Mouse (Mus musculus) MEL-GATA-1-ER (cell line): ENCODE measurements around the gene Gm15448.
"Not testable (repeated sequence)": the region's sequence is repeated elsewhere in the genome, so short reads cannot be mapped to it uniquely, and the experiment has no call there.

ENCODE experiments used
- DNase-seq: peaks from one replicate; pipeline ENCODE4 v3.0.0-alpha.2; 2012; ENCODE audit warnings: low read depth; ENCODE audit errors: extremely low read depth

Gm15448 gene

GRCm38 (mm10) chr7:3825599-3825998 is at the start of gene Gm15448:
Gene Gm15448 (minus strand): TSS chr7:3825687.
- not testable (repeated sequence) for DNase-seq

DNA sequence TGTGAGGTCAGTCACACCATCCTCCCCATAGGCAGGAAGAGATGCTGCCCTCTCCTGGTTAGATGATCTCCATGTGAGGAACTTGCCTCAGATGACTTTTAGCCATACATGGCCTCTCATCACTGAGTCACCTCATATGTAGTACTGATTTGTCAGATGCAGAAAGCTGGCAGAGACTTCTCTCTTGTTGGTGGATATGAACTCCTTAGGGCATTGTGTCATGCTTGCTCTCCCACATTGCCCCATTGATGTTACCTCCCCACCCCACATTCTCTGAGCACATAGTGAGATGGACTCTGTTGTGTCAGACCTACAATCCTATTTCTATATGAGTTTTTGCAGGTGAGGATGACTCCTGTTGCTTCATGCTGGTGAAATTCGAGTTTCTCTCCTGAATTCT is 49.5 kb upstream of the Gm15448 start:
- not testable (repeated sequence) for DNase-seq

DNA sequence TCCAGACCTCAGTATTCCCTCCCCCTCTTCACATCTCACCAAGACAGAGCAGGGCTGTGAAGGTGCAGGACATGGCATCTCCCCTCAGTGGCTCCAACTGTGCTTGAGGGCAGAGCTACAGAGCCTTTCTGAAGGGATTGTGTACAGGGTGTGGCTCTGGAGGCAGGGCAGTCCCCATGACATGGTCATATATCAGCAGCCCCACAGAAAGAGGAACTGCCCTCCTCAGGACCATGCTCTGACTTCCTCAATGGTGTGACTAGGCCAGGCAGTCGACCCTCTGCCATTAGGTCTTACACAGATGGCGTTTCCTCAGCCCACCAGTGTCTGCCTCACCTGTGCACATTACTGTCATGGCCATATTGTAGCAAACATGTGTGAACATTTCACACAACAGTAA is 19.5 kb upstream of the Gm15448 start, which contains the start of gene Pira2:
Pira2 (minus strand) TSS at position 101 of the 400 bp plus-strand sequence.
- not testable (repeated sequence) for DNase-seq

- DNase-seq = not testable (repeated sequence)
Measured at GRCm38 (mm10) chr7:3837854-3838253, 12.4 kb upstream of the Gm15448 start.

DNA sequence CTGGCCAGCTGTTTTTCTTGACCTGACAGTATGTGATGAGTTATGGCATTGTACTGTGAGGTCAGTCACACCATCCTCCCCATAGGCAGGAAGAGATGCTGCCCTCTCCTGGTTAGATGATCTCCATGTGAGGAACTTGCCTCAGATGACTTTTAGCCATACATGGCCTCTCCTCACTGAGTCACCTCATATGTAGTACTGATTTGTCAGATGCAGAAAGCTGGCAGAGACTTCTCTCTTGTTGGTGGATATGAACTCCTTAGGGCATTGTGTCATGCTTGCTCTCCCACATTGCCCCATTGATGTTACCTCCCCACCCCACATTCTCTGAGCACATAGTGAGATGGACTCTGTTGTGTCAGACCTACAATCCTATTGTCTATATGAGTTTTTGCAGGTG is 5.1 kb upstream of the Gm15448 start:
- not testable (repeated sequence) for DNase-seq

DNA sequence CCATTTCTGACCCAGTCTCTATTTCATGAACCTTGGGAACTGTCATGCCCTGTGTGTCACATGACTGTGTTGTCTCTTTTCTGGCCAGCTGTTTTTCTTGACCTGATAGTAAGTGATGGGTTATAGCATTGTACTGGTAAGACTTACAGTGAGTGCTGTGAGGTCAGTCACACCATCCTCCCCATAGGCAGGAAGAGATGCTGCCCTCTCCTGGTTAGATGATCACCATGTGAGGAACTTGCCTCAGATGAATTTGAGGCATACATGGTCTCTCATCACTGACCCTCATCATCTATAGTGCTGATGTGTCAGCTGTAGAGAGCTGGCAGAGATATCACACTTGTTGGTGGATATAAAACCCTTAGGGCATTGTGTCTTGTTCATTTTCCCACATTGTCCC is 13.6 kb downstream of the Gm15448 start:
- not testable (repeated sequence) for DNase-seq

- not testable (repeated sequence) for DNase-seq
Measured at GRCm38 (mm10) chr7:3802935-3803334, 22.6 kb downstream of the Gm15448 start.

DNA sequence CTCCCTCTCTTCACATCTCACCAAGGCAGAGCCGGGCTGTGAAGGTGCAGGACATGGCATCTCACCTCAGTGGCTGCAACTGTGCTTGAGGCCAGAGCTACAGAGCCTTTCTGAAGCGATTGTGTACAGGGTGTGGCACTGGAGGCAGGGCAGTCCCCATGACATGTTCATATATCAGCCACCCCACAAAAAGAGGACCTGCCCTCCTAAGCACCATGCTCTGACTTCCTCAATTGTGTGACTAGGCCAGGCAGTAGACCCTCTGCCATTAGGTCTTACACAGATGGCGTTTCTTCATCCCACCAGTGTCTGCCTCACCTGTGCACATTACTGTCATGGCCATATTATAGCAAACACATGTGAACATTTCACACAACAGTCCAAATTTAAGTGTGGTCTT is 25.5 kb downstream of the Gm15448 start:
- DNase-seq = not testable (repeated sequence)

DNA sequence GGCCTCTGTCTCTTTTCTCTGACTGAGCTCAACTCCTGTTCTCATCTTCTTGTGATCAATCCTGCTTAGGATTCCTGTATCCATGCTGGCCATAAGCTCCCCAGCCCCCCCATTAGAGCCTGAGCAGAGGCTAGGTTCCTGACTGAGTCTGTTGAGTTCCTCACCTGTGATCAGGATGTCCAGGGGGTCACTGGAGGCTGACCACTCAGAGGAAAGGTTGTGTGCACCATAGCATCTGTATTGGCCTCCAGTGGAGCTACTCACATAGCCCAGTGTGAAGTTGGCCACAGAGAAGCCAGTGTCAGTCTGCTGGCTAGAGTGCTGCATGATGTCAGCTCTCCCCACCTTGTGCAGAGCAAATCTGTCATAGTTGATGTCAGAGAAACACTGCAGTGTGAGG is 29.2 kb downstream of the Gm15448 start:
- not testable (repeated sequence) for DNase-seq
